Mouse (Mus musculus) adrenal gland, postnatal 25 days (tissue): ENCODE results near the gene Rhot1. TPM values are rescaled to one million over a fixed set of nuclear protein-coding genes. Genes with fewer than 3 reads are reported as not detected.
"Not testable (repeated sequence)": the region's sequence is repeated elsewhere in the genome, so short reads cannot be mapped to it uniquely, and the experiment has no call there.

Experiments
- DNase-seq: peaks from one replicate; pipeline ENCODE4 v3.0.0; 2021; ENCODE audit warnings: mixed read lengths
- long read RNA-seq: library from polyadenylated mRNA; stranded (forward); transcript quantifications from one replicate; pipeline ENCODE4 v2.0.0, GENCODE M21; 2021
- total RNA-seq: library from RNA; stranded (reverse); gene quantifications from 2 replicates; pipeline ENCODE4 v1.2.3, GENCODE M21; 2021

Rhot1 gene
- 85.9 and 92.5 TPM in 2 replicates for total RNA-seq
- long read RNA-seq, full-length matches to known transcripts: 84 of 104 reads
- long read RNA-seq, partial matches to known transcripts: 7 of 104 reads
- long read RNA-seq, other reads (novel, unspliced or antisense): 13 of 104 reads

GRCm38 (mm10) chr11:80208860-80209800 lies at the start of gene Rhot1:
TSS of gene Rhot1 (plus strand) at chr11:80209019.
- DNase-seq: peak; percentile 97

- DNase-seq: no peak
These were observed 47.8 kb upstream of the Rhot1 start for GRCm38 (mm10) chr11:80161041-80161440.

- no peak for DNase-seq
These were observed 45.3 kb upstream of the Rhot1 start for GRCm38 (mm10) chr11:80163362-80164116.

- no peak for DNase-seq
These were observed 44.6 kb upstream of the Rhot1 start for GRCm38 (mm10) chr11:80164224-80164623.

- DNase-seq: no peak
These were observed 40.7 kb upstream of the Rhot1 start for GRCm38 (mm10) chr11:80168121-80168520.

- no peak for DNase-seq
These were observed 40.1 kb upstream of the Rhot1 start for GRCm38 (mm10) chr11:80168611-80169249.

GRCm38 (mm10) chr11:80169629-80170028 lies 39.2 kb upstream of the Rhot1 start:
- DNase-seq: no peak

GRCm38 (mm10) chr11:80170351-80170750 lies 38.5 kb upstream of the Rhot1 start:
- no peak for DNase-seq

- peak; percentile 70 for DNase-seq
These were observed 36.9 kb upstream of the Rhot1 start for GRCm38 (mm10) chr11:80171884-80172283.

- no peak for DNase-seq
These were observed 34.7 kb upstream of the Rhot1 start for GRCm38 (mm10) chr11:80173963-80174670.

- no peak for DNase-seq
These were observed 31.6 kb upstream of the Rhot1 start for GRCm38 (mm10) chr11:80176911-80177895.

- no peak for DNase-seq
These were observed 30.5 kb upstream of the Rhot1 start for GRCm38 (mm10) chr11:80178316-80178715.

- DNase-seq: no peak
These were observed 27.6 kb upstream of the Rhot1 start for GRCm38 (mm10) chr11:80181021-80181749.

- DNase-seq: not testable (repeated sequence)
These were observed 25.6 kb upstream of the Rhot1 start for GRCm38 (mm10) chr11:80183054-80183704.

- peak; percentile 93 for DNase-seq
These were observed 25.0 kb upstream of the Rhot1 start, which contains the start of gene Rnf135 for GRCm38 (mm10) chr11:80183705-80184255. TSS of gene Rnf135 (plus strand) at chr11:80183851.

- DNase-seq: no peak
These were observed 24.2 kb upstream of the Rhot1 start for GRCm38 (mm10) chr11:80184531-80185071.

- DNase-seq: not testable (repeated sequence)
These were observed 23.3 kb upstream of the Rhot1 start for GRCm38 (mm10) chr11:80185441-80185976.

- no peak for DNase-seq
These were observed 18.5 kb upstream of the Rhot1 start for GRCm38 (mm10) chr11:80190280-80190679.
